Mouse (Mus musculus) kidney, adult 2 months (tissue): ENCODE data around the gene Pigk.

Experiments used
- CTCF ChIP-seq: fragments of 200-500 bp; conservative IDR thresholded peaks from 2 replicates; pipeline ENCODE4 v1.5.1; 2011; ENCODE audit warnings: low read depth, mild to moderate bottlenecking, control low read depth, low read length, moderate library complexity, mixed read lengths; ENCODE audit not compliant: insufficient read depth, insufficient read length
- POLR2A ChIP-seq: fragments of 200-500 bp; IDR thresholded peaks from one replicate; pipeline ENCODE4 v1.6.1; 2011; ENCODE audit warnings: low read depth, low read length, control low read depth

DNA sequence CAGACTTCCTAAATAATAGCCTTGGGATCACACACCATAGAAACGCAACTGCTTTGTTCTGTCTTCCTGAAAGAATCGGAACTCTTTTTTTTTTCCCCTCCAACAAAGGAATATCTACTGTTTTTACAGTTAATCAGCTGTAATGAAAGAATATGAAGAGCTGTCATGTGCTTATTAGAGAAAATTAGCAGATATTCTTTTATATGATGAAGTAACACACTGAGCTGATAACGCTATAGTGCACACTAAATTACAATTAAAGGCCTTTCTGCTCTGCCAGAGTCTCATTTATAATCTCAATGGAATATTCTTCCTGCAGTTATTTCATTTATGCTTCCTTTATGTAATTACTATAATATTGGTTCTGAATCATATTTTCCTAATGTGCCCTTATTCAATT lies 128.7 kb downstream of the Pigk start:
- TF ChIP-seq POLR2A (no peak), CTCF (no peak)
